Mouse (Mus musculus) bone marrow, adult 2 months (tissue): ENCODE data around the gene Olfr1090.

Experiments
- CTCF ChIP-seq: fragments of 200-500 bp; IDR thresholded peaks from 2 replicates; pipeline ENCODE4 v1.5.1; 2011; ENCODE audit warnings: low read length, control low read depth; ENCODE audit not compliant: control insufficient read depth, insufficient read depth
- POLR2A ChIP-seq: fragments of 200-500 bp; IDR thresholded peaks from 2 replicates; pipeline ENCODE4 v1.6.1; 2011; ENCODE audit warnings: low read depth, mild to moderate bottlenecking, control low read depth, low read length, borderline replicate concordance; ENCODE audit not compliant: control insufficient read depth

DNA sequence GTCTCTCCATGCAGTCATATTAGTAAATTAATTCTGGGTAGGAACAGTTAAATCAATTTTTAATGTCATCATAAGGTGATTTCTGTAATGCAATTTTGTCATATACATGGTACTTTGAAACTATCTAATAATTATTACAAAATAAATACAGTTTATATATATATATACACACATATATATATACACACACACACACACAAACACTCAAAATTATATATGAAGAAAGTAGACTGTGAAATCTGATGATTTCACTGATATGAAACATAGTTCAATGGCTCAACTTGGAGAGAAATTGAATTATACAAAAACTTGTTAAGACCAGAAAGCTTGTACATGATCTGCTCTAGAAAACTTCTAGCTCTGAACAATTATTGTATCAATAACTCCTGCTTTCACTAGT, 25.2 kb downstream of the Olfr1090 start, which contains the start of gene Olfr1089:
- TF ChIP-seq CTCF (no peak), POLR2A (no peak)
